Mouse (Mus musculus): ENCODE measurements at regions not wholly inside any gene's neighbourhood (a gene's known extent, or its start where the extent isn't known, plus 50 kb on each side); places are given as distances from the start of the nearest gene placed in this dataset.
A peak's percentile ranks its signal among the peaks of the same experiment; 100 is the strongest.

- no peak for DNase-seq
These were observed 62.3 kb downstream of the Zfp706 start for GRCm38 (mm10) chr15:36945309-36945708.

- DNase-seq = no peak
These were observed 62.9 kb downstream of the Zfp706 start for GRCm38 (mm10) chr15:36944556-36945171.

- no peak for DNase-seq
These were observed 64.0 kb downstream of the Zfp706 start for GRCm38 (mm10) chr15:36943492-36944112.

GRCm38 (mm10) chr15:36942261-36942660 is 65.3 kb downstream of the Zfp706 start:
- no peak for DNase-seq

- DNase-seq = no peak
These were observed 65.8 kb downstream of the Zfp706 start for GRCm38 (mm10) chr15:36941741-36942140.

GRCm38 (mm10) chr15:36939608-36940007 is 68.0 kb downstream of the Zfp706 start:
- no peak for DNase-seq

GRCm38 (mm10) chr15:36939153-36939552 is 68.4 kb downstream of the Zfp706 start:
- DNase-seq = no peak

- DNase-seq = peak; percentile 92 to 94
These were observed 68.9 kb downstream of the Zfp706 start for GRCm38 (mm10) chr15:36938511-36939150.

- peak; percentile 54 to 59 for DNase-seq
These were observed 69.6 kb downstream of the Zfp706 start for GRCm38 (mm10) chr15:36937757-36938498.

- DNase-seq = no peak
These were observed 70.4 kb downstream of the Zfp706 start for GRCm38 (mm10) chr15:36937067-36937657.

- DNase-seq = no peak
These were observed 72.8 kb downstream of the Zfp706 start for GRCm38 (mm10) chr15:36934801-36935200.

- DNase-seq = no peak
These were observed 74.0 kb downstream of the Zfp706 start for GRCm38 (mm10) chr15:36933581-36933991.

GRCm38 (mm10) chr15:36931460-36931859 is 76.1 kb downstream of the Zfp706 start:
- no peak for DNase-seq

GRCm38 (mm10) chr15:36930433-36930832 is 77.1 kb downstream of the Zfp706 start:
- no peak for DNase-seq

- DNase-seq = no peak
These were observed 77.8 kb downstream of the Zfp706 start for GRCm38 (mm10) chr15:36929786-36930185.

- no peak for DNase-seq
These were observed 78.5 kb downstream of the Zfp706 start for GRCm38 (mm10) chr15:36929088-36929487.

GRCm38 (mm10) chr15:36928678-36929077 is 78.9 kb downstream of the Zfp706 start:
- no peak for DNase-seq

- DNase-seq = peak; percentile 19 to 28
These were observed 80.1 kb downstream of the Zfp706 start for GRCm38 (mm10) chr15:36927436-36927835.

- no peak for DNase-seq
These were observed 83.4 kb downstream of the Zfp706 start for GRCm38 (mm10) chr15:36924171-36924570.

- no peak for DNase-seq
These were observed 86.2 kb downstream of the Zfp706 start for GRCm38 (mm10) chr15:36921384-36921783.

- no peak for DNase-seq
These were observed 86.7 kb downstream of the Zfp706 start for GRCm38 (mm10) chr15:36920886-36921285.

- DNase-seq = no peak
These were observed 87.9 kb downstream of the Zfp706 start for GRCm38 (mm10) chr15:36919704-36920103.

GRCm38 (mm10) chr15:36919209-36919608 is 88.4 kb downstream of the Zfp706 start:
- no peak for DNase-seq

Data from thymus, postnatal 36 days (tissue).